ENCODE assay signal across 16 mouse cellular contexts in genomic region chr5:15993252-15993944, GRCm38 (mm10). TPM values are rescaled to one million over a fixed set of nuclear protein-coding genes. Genes with fewer than 3 reads are reported as not detected.
A peak's percentile ranks its signal among the peaks of the same experiment; 100 is the strongest.
DNase-seq lines count a peak whose midpoint lies in the region; ATAC-seq and TF ChIP-seq lines count a peak whose summit lies in the region.
"Had no signal": no experiment of that assay in that cellular context is flagged by ENCODE, and none has a peak within 500 bp of the region (broad histone marks: within the 10 kb centered on the region; RNA-seq: fewer than 3 reads in every experiment).

No protein-coding gene starts in this region.

- peak overlapping the region; percentile 51; the same call in 1 of the 2 replicates for H3K27ac ChIP-seq in forebrain, embryonic 13.5 days
- H3K27ac ChIP-seq in forebrain, embryonic 10.5 days, result no peak overlapping the region
- no peak overlapping the region for H3K27ac ChIP-seq in embryonic facial prominence, embryonic 12.5 days
- no peak overlapping the region for H3K27ac ChIP-seq in hindbrain, embryonic 15.5 days (replicated peaks)
- no peak overlapping the region for H3K27ac ChIP-seq in midbrain, postnatal 0 days (ENCODE audit: low read depth, low read length)

- H3K4me1 ChIP-seq in forebrain, embryonic 13.5 days, result peaks cover 27% of the 10 kb centered on the region
- peaks cover 26% of the 10 kb centered on the region for H3K4me1 ChIP-seq in forebrain, embryonic 10.5 days
- no peaks in the 10 kb centered on the region for H3K4me1 ChIP-seq in embryonic facial prominence, embryonic 12.5 days
- peaks cover 15% of the 10 kb centered on the region for H3K4me1 ChIP-seq in hindbrain, embryonic 15.5 days (replicated peaks)
- H3K4me1 ChIP-seq in midbrain, postnatal 0 days (ENCODE audit: insufficient read depth, low read length), result no peaks in the 10 kb centered on the region

- H3K4me2 ChIP-seq in forebrain, embryonic 13.5 days, result no peak overlapping the region
- H3K4me2 ChIP-seq in embryonic facial prominence, embryonic 12.5 days (replicated peaks), result no peak overlapping the region
- no peak overlapping the region for H3K4me2 ChIP-seq in hindbrain, embryonic 15.5 days
- no peak overlapping the region for H3K4me2 ChIP-seq in midbrain, postnatal 0 days (ENCODE audit: low read depth, low read length, poor library complexity, severe bottlenecking)

- no peak for DNase-seq in forebrain, embryonic 10.5 days (ENCODE audit: extremely low spot score, low spot score)
- peak; percentile 50 for DNase-seq in midbrain, postnatal 0 days (ENCODE audit: low spot score)
- no peak for DNase-seq in frontal cortex, postnatal 36 days (ENCODE audit: low spot score in 2 of 2)
- no peak for DNase-seq in ovary, postnatal 10 days (ENCODE audit: low spot score)
- DNase-seq in layer of hippocampus, postnatal 36 days, result no peak
- DNase-seq: cerebellum, postnatal 14 days; liver, postnatal 0 days; lung, postnatal 36 days; thymus, adult 18-20 months had no signal

- H3K27me3 ChIP-seq in forebrain, embryonic 13.5 days, result peaks cover 28% of the 10 kb centered on the region
- peaks cover 98% of the 10 kb centered on the region for H3K27me3 ChIP-seq in forebrain, embryonic 10.5 days (ENCODE audit: poor library complexity, severe bottlenecking)
- no peaks in the 10 kb centered on the region for H3K27me3 ChIP-seq in embryonic facial prominence, embryonic 12.5 days
- peaks cover 15% of the 10 kb centered on the region for H3K27me3 ChIP-seq in hindbrain, embryonic 15.5 days
- no peaks in the 10 kb centered on the region for H3K27me3 ChIP-seq in midbrain, postnatal 0 days (ENCODE audit: insufficient read depth, low read length)

- WGBS in forebrain, embryonic 13.5 days, result 16% methylated on average over 4 of the region's 4 CpGs
- 42% methylated on average over 4 of the region's 4 CpGs for WGBS in forebrain, embryonic 10.5 days
- 68% methylated on average over 4 of the region's 4 CpGs for WGBS in embryonic facial prominence, embryonic 12.5 days
- WGBS in hindbrain, embryonic 15.5 days, result 12% methylated on average over 4 of the region's 4 CpGs
- WGBS in midbrain, postnatal 0 days, result 51% methylated on average over 4 of the region's 4 CpGs

- H3K36me3 ChIP-seq in forebrain, embryonic 13.5 days (ENCODE audit: poor library complexity, severe bottlenecking), result no peaks in the 10 kb centered on the region
- no peaks in the 10 kb centered on the region for H3K36me3 ChIP-seq in forebrain, embryonic 10.5 days (replicated peaks)
- no peaks in the 10 kb centered on the region for H3K36me3 ChIP-seq in embryonic facial prominence, embryonic 12.5 days
- H3K36me3 ChIP-seq in hindbrain, embryonic 15.5 days, result no peaks in the 10 kb centered on the region
- no peaks in the 10 kb centered on the region for H3K36me3 ChIP-seq in midbrain, postnatal 0 days (ENCODE audit: insufficient read depth, low read length)

- no peak overlapping the region for H3K4me3 ChIP-seq in forebrain, embryonic 13.5 days
- H3K4me3 ChIP-seq in forebrain, embryonic 10.5 days, result no peak overlapping the region
- no peak overlapping the region for H3K4me3 ChIP-seq in embryonic facial prominence, embryonic 12.5 days
- no peak overlapping the region for H3K4me3 ChIP-seq in hindbrain, embryonic 15.5 days
- H3K4me3 ChIP-seq in midbrain, postnatal 0 days (ENCODE audit: low read depth, low read length), result no peak overlapping the region

- no peaks in the 10 kb centered on the region for H3K9me3 ChIP-seq in forebrain, embryonic 13.5 days (replicated peaks)
- H3K9me3 ChIP-seq in forebrain, embryonic 10.5 days, result no peaks in the 10 kb centered on the region
- H3K9me3 ChIP-seq in embryonic facial prominence, embryonic 12.5 days, result no peaks in the 10 kb centered on the region
- no peaks in the 10 kb centered on the region for H3K9me3 ChIP-seq in hindbrain, embryonic 15.5 days
- no peaks in the 10 kb centered on the region for H3K9me3 ChIP-seq in midbrain, postnatal 0 days (ENCODE audit: low read length)

- TF ChIP-seq CTCF in midbrain, postnatal 0 days (IDR thresholded peaks at IDR 0.05), result no peak

- peak; percentile 71 for ATAC-seq in forebrain, embryonic 13.5 days
- ATAC-seq in embryonic facial prominence, embryonic 12.5 days (ENCODE audit: insufficient number of reproducible peaks, insufficient read depth, low FRiP score, low TSS enrichment), result peak; percentile 85; the same call in 1 of the 2 replicates
- 0 out of 2 replicates have a peak, but pooled peaks have one; percentile 40 for ATAC-seq in hindbrain, embryonic 15.5 days (ENCODE audit: low FRiP score, low read depth)
- no peak for ATAC-seq in midbrain, postnatal 0 days (ENCODE audit: low FRiP score)
- ATAC-seq: inflammation-experienced regulatory T-cells, adult 6 months; liver, postnatal 0 days; Patski had no signal

- H3K9ac ChIP-seq in forebrain, embryonic 13.5 days, result no peak overlapping the region
- H3K9ac ChIP-seq in embryonic facial prominence, embryonic 12.5 days, result no peak overlapping the region
- H3K9ac ChIP-seq in hindbrain, embryonic 15.5 days, result no peak overlapping the region
- H3K9ac ChIP-seq in midbrain, postnatal 0 days (replicated peaks; ENCODE audit: low read length, poor library complexity, severe bottlenecking), result no peak overlapping the region
- H3K9ac ChIP-seq: liver, postnatal 0 days had no signal

RNA-seq across cellular contexts. Expression of gene Cacna2d1, which starts 58.9 kb away (rescaled TPM):
- 30.9 and 36.5 TPM in 2 replicates for polyA plus RNA-seq in forebrain, embryonic 13.5 days (2015; fragmentation: Nextera tagmentation; extraction: Ambion mirVana)
- polyA plus RNA-seq in forebrain, embryonic 10.5 days (2016; fragmentation: Nextera tagmentation; extraction: Ambion mirVana), result 3.9 and 6.4 TPM in 2 replicates
- polyA plus RNA-seq in embryonic facial prominence, embryonic 12.5 days (2016; fragmentation: Nextera tagmentation; extraction: Ambion mirVana), result 20.1 and 21.8 TPM in 2 replicates
- polyA plus RNA-seq in hindbrain, embryonic 15.5 days (2015; fragmentation: Nextera tagmentation; extraction: Ambion mirVana), result 29.8 and 35.6 TPM in 2 replicates
- 77.8 and 107 TPM in 2 replicates for total RNA-seq in midbrain, postnatal 0 days (2014; rRNA removed)
- 38.8 and 43.3 TPM in 2 replicates for polyA plus RNA-seq in midbrain, postnatal 0 days (2015; fragmentation: Nextera tagmentation; extraction: Ambion mirVana)
- total RNA-seq in layer of hippocampus, postnatal 36 days (2021), result 100 to 1,000 TPM; 156 to 158 TPM
- total RNA-seq: granulocyte monocyte progenitor cell, adult 5-6 weeks; monocyte, adult 5-6 weeks had no signal
- polyA plus RNA-seq: inflammation-experienced regulatory T-cells, adult 6 months had no signal
